Mouse (Mus musculus) adrenal gland, postnatal 14 days (tissue): ENCODE results near the gene 4930402H24Rik. TPM values are rescaled to one million over a fixed set of nuclear protein-coding genes. Genes with fewer than 3 reads are reported as not detected.
"Not testable (repeated sequence)": the region's sequence is repeated elsewhere in the genome, so short reads cannot be mapped to it uniquely, and the experiment has no call there.

Experiments used
- DNase-seq: peaks from one replicate; pipeline ENCODE4 v3.0.0; 2021; ENCODE audit warnings: mixed read lengths
- total RNA-seq: library from RNA; stranded (reverse); gene quantifications from 2 replicates; pipeline ENCODE4 v1.2.3, GENCODE M21; 2021

4930402H24Rik gene
- total RNA-seq, 1 experiment from 2014 or later: 43.6 TPM

- no peak for DNase-seq
Observed at GRCm38 (mm10) chr2:130852964-130853363, 53.2 kb downstream of the 4930402H24Rik start.

GRCm38 (mm10) chr2:130851363-130852246, 54.6 kb downstream of the 4930402H24Rik start:
- no peak for DNase-seq

- no peak for DNase-seq
Observed at GRCm38 (mm10) chr2:130849688-130850087, 56.5 kb downstream of the 4930402H24Rik start.

GRCm38 (mm10) chr2:130848313-130848712, 57.9 kb downstream of the 4930402H24Rik start:
- DNase-seq: no peak

GRCm38 (mm10) chr2:130843623-130844022, 62.6 kb downstream of the 4930402H24Rik start:
- no peak for DNase-seq

GRCm38 (mm10) chr2:130840846-130841245, 65.4 kb downstream of the 4930402H24Rik start:
- DNase-seq: peak; percentile 59

- peak; percentile 90 for DNase-seq
Observed at GRCm38 (mm10) chr2:130839874-130840661, 66.1 kb downstream of the 4930402H24Rik start.

- no peak for DNase-seq
Observed at GRCm38 (mm10) chr2:130839528-130839873, 66.7 kb downstream of the 4930402H24Rik start.

GRCm38 (mm10) chr2:130839084-130839483, 67.1 kb downstream of the 4930402H24Rik start:
- DNase-seq: peak; percentile 27

GRCm38 (mm10) chr2:130838131-130838530, 68.1 kb downstream of the 4930402H24Rik start:
- DNase-seq: no peak

GRCm38 (mm10) chr2:130833699-130834098, 72.5 kb downstream of the 4930402H24Rik start:
- DNase-seq: no peak

- DNase-seq: no peak
Observed at GRCm38 (mm10) chr2:130832582-130832981, 73.6 kb downstream of the 4930402H24Rik start.

- DNase-seq: no peak
Observed at GRCm38 (mm10) chr2:130832012-130832411, 74.2 kb downstream of the 4930402H24Rik start.

GRCm38 (mm10) chr2:130830236-130830635, 76.0 kb downstream of the 4930402H24Rik start:
- DNase-seq: no peak

GRCm38 (mm10) chr2:130829496-130829895, 76.7 kb downstream of the 4930402H24Rik start:
- DNase-seq: peak; percentile 21

- no peak for DNase-seq
Observed at GRCm38 (mm10) chr2:130828668-130829067, 77.5 kb downstream of the 4930402H24Rik start.

GRCm38 (mm10) chr2:130828066-130828465, 78.1 kb downstream of the 4930402H24Rik start:
- not testable (repeated sequence) for DNase-seq

GRCm38 (mm10) chr2:130827410-130827809, 78.8 kb downstream of the 4930402H24Rik start:
- peak; percentile 70 for DNase-seq

GRCm38 (mm10) chr2:130818838-130819647, 87.2 kb downstream of the 4930402H24Rik start:
- peak; percentile 33 for DNase-seq

- DNase-seq: no peak
Observed at GRCm38 (mm10) chr2:130817865-130818264, 88.3 kb downstream of the 4930402H24Rik start.

GRCm38 (mm10) chr2:130816205-130816604, 90.0 kb downstream of the 4930402H24Rik start:
- DNase-seq: no peak

GRCm38 (mm10) chr2:130814492-130814891, 91.7 kb downstream of the 4930402H24Rik start:
- no peak for DNase-seq
